Mouse (Mus musculus): Measurements from ENCODE around the gene Tbcel. TPM values are rescaled to one million over a fixed set of nuclear protein-coding genes. Genes with fewer than 3 reads are reported as not detected.
A peak's percentile ranks its signal among the peaks of the same experiment; 100 is the strongest.

Gene Tbcel
- total RNA-seq, 2 experiments from 2014 or later, result 375 to 568 TPM

DNA sequence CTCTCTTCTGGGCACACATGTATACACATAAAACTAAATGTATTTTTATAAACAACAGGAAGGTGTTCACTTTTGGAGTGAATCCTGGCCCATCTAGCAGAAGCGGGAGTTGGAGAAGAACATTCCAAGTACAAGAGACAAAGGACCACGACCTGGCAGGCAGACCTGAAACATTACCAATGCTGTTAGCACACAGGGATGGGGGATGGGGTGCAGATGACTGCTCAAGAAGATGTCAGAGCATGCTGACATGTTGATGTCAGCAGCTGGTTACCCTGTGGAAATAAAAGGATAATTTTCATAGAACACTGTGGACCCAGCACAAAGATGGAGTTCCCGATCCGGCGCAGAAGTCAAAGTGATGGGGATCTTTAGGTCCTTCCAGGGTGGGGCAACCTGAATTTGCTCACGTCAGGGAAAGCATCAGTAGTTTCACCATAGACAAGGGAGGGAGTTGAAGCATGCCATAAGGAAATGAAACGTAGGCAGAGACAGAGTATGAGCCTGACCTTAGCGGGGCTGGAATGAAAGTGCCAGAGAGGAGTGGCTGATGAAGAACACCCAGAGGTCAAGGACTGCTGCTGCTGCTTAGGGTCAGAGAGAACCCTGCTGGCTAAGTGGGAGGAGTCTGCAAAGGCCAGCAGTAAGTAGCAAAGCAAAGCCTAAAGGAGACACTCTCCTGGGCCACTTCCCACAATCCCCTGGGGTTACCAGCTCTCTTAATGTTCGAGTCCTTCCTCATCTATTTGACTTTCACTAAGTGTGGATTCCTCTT lies 48.7 kb downstream of the Tbcel start:
- ATAC-seq (replicated peaks; ENCODE audit: low FRiP score, poor library complexity, severe bottlenecking), result no peak

DNA sequence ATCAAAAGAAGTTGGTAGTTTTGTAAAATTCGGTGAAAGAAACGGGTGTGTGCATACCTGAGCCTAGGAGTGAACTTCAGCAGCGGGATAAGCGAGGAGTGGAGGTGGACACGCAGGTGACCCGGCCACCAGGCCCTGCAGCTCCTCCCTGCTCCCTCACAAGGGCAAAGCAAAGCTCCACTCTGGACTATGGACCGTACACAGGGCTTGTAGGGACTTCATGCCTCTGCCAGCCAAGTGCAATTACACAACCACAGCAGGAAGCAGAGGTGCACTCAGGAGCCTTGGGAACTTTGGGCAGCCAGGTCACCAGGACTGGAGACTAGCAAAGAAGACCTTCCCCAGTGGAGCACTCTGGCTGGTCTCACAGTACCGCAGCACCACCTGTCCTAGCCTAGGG lies 50.1 kb downstream of the Tbcel start:
- ATAC-seq (replicated peaks; ENCODE audit: low FRiP score, poor library complexity, severe bottlenecking), result no peak

DNA sequence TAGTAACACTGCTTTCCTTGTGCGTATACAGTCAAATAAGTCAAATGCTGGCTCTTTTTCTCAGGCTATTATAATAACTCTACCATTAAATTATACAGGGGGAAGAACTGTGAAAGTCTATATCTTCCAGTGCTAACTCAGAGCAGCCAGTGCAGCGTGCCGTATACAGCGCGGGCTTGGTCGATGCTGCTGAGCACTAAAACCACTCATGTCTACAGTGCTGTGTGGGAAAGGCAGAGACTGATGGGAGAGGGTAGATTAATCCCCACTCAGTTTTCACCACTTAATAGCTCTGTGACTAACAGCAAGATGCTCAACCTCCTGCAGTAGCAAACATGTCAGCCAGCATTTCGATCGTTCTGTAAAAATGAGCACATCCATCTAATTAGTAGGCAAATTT lies 53.2 kb downstream of the Tbcel start:
- no peak for ATAC-seq (replicated peaks; ENCODE audit: low FRiP score, poor library complexity, severe bottlenecking)

DNA sequence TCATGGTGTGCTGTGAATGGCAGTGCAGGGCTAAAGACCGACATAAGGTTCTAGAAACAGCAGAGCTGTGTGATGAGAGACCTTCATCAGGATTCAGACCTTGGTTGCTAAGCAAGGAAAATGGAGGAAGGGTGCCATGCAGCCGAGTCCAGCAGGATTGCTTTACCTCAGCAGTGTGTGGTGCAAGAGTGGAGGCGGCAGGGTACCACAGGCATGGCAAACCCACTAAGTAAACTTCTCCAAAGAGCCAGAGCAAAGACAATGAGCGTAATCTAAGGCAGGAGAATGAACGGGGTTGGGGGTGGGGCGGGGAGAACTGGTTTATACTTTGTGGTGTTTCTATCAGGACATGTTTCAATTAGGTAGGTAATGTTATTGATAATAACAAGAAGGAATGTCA lies 58.6 kb downstream of the Tbcel start:
- no peak for ATAC-seq (replicated peaks; ENCODE audit: low FRiP score, poor library complexity, severe bottlenecking)

DNA sequence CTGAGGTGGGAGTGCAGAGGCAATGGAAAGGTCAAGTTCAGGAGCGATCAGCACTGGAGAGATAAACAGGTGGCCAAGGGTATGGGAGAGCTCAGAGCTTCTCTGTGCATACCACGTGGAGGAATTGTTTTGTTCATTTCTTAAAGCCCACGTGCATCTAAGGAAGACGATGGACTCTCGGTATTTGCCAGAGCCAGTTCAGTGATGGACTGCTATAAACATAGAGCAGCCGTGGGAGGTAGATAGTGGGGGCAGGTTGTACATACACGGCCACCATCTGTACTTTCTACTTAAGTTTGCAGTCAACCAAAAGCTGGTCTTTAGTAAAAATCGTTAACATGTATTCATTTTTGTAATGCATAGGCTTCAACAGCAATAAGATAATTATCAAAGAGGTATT lies 65.5 kb downstream of the Tbcel start:
- no peak for ATAC-seq (replicated peaks; ENCODE audit: low FRiP score, poor library complexity, severe bottlenecking)

DNA sequence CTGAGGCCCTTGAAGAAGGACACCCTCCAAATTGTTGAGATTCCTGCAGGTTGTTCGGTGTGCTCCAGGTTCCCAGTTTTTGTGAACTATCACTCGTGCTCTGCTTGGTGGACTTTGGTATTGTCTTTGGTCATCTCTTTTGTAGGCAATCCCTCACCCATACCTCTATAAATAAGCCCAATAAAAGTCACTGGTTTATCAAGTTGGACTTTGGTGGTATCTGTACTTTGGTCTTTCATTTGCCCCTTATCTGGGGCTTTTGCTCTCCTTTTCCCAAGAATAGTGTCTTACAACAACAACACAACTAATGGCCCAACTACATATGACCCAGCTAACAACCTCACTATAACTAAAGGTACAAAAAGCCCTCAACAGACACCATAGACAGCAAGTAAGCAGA lies 66.4 kb downstream of the Tbcel start:
- ATAC-seq (replicated peaks; ENCODE audit: low FRiP score, poor library complexity, severe bottlenecking), result no peak

DNA sequence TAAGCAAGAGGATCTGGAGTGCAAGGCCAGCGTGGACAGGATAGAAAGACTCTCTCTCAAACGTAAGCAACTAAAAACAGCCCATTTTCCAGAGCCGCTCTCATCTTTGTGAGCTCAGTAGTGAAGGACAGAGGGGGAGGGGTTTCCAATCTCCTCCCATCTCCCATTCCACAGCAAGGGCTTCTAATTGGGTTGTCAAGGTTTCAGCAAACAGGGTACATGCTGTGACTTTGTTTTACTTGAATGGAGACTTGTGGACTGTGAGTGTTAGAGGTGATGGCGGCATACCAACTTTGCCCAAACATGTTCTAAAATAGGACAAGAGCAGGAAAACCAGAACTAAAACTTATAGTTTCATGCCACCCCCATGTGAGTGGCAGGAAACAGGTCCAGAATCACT lies 68.2 kb downstream of the Tbcel start:
- ATAC-seq (replicated peaks; ENCODE audit: low FRiP score, poor library complexity, severe bottlenecking), result no peak

DNA sequence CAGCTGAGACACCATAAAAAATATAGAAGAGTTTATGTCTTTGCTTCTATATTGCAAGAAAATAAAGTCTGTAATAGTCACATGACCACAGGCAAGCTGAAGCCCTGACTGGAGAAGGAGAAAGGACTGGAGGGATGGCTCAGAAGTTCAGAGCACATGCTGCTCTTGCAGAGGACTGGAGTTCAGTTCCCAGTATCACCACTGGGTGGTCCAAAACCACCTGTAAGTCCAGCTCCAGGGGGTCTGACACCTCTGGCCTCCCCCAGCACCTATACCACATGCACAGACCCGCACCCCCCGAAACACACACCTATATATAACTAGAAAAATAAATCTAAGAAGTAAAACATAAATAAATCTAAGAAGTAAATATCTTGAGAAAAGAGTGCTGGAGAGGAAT lies 75.5 kb downstream of the Tbcel start:
- ATAC-seq (replicated peaks; ENCODE audit: low FRiP score, poor library complexity, severe bottlenecking), result no peak

DNA sequence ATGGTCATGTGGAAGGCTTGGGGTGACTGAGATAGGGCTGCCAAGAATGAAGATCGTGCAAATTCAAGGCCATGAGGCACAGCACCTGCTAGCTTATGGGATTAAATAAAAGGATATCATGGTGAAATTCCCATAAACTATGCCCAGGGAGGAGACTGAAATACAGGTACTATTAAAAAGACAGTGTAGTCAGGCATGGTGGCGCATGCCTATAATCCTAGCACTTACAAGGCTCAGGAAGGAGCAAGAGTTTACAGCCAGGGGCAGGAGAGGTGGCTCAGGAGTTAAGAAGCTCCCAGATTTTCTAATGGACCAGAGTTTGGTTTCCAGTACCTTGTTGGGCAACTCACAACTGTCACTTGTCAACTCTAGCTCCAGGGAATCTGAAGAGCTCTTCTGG lies 76.0 kb downstream of the Tbcel start:
- no peak for ATAC-seq (replicated peaks; ENCODE audit: low FRiP score, poor library complexity, severe bottlenecking)

DNA sequence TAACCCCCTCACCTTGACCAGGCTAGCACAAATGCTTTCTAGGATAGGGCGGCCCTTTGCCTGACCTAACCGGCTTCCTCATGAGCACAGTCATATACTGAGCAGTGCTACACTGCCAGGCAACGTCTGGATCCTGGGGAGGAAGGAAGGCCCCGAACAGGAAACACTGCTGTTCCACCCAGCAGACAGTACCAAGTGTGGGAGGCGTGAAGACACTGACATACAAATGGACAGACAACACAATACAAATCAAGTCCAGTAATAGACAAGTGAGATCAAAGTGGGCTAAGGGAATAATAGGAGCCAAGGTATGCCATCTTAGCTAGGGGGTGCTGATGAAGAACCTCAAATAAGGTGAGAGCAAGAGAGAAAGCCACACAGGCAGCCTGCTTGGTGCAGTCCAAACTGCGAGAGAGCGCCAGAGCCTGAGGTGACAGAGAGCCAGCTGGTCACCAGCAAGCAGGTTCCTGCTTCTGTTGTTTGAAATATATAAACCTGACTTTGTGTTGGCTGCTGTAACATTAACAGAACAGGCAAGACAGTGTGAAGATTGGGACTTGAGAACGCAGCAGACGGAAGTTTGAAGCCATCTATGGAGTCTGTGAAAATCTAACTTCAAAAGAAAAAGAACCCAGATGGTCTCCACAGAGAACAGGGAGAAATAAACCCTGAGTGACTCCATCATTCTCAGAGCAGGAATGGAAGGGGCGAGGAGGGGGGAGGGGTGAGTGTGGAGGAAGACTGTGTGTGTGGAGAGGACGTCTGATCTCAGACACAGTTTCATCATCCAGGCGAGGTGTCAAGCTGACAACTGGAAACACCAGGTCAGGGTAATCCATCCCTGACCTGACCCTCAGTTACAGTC lies 79.3 kb downstream of the Tbcel start:
- ATAC-seq (replicated peaks; ENCODE audit: low FRiP score, poor library complexity, severe bottlenecking), result no peak

DNA sequence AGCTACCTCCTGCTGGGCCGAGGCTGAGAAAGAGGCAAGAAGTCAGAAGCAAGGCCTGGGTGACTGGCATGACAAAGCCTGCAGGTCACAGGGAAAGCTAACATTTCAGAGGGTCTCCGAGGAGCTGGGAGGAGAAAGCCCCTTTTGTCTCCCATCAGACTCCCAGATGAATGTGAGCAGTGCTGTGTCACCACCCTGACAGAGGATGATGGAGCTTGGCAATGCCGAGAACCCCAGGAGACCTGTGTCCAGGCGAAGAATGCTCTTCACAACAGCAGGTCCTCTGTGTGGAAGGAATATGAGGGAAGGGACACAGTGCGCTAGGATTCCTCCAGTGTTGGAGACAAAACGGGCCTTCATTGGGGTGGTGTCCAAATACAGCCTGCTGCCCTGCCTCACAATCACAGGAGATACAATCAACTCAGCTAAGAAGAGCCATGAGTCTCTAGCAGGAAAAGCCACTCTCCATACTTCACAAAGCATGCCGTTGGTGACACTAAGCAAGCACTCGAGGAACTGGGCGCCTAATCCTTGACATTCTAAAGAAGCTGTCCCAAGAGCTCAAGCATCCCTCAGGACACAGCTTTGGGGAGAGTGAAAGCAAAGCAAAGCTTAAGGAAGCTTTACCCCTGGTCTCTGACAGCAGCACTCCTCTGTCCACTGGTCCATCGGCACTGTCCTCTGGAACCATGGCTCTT lies 80.8 kb downstream of the Tbcel start:
- no peak for ATAC-seq (replicated peaks; ENCODE audit: low FRiP score, poor library complexity, severe bottlenecking)

DNA sequence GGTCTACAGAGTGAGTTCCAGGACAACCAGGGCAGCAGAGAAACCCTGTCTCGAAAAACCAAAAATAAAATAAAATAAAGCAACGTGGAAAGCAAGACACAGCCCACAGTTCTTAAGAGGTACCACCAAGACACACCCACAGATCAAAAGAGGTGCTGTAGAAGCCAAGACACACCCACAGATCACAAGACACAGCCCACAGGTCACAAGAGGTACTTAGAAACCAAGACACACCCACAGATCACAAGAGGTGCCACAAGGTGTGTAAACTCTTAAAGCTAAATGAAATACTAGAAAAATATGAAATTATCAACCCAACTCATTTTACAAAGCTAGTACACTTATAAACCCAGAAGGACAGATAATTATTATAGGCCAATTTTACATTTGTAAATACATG lies 84.0 kb downstream of the Tbcel start:
- ATAC-seq (replicated peaks; ENCODE audit: low FRiP score, poor library complexity, severe bottlenecking), result no peak

DNA sequence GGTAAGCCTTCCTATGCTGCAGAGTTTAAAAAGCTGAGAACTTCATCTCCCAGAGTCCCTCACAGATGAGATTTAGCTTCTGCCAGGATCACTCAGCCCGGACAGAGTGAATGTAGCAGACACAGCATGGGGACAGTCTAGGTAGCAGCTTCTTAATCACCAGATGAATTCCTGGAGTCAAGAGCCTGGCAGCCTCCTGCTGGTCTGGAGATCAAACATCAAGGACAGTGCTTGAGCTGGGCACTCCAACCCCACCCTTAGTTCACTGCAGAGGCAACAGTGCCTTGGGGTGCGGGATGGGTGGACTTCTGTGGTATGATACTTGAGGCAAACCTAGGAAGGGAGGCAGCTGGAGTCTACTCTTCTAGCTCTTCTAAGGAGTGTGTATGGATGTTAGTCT lies 87.9 kb downstream of the Tbcel start:
- ATAC-seq (replicated peaks; ENCODE audit: low FRiP score, poor library complexity, severe bottlenecking), result 0 out of 2 replicates have a peak, but pooled peaks have one; percentile 8

DNA sequence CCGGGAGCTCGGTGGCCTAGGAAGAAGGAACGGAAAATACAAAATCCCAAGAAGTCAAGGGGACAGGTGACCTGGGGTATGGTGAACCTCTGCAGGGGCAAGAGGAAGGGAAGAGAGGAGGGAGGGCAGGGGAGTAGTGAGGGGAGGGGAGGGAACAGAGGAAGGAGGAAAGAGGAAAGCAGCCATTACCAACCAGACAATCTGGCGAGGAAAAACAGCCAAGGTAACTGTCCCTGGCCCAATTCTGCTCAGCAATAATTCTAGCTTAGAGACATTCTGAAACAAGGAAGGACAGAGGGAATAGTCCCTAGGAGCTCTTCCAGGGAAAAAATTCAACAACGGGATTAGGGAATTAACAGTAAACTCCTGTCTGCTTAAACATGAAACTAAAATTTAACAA lies 88.8 kb downstream of the Tbcel start:
- ATAC-seq (replicated peaks; ENCODE audit: low FRiP score, poor library complexity, severe bottlenecking), result no peak

DNA sequence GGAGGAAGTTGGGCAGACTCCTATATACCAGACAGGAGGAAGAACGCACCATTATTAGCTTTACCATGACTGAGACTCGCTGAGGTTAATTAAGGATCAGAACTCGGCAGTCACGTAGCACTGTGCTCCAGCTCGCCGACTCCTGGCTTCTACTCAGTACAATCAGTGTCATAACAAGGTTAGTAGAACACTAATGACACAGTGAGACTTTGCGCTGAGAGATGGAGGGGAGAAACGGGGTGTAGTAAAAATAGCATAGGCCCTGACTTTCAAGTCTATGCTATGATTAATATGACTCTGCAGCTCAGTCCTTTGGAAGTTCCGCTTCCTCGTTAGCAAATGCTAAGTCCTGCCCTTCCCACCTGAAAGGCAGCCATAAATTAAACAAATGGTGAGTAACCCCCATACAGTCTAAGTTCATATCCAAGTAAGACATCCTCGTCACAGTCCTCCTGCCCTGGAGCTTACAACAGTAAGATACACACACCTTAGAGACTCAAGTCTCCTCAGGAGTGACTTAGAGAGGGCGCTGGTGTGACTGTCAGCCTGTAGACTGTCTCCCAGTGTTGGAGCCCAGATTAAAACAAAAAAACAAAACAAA lies 90.2 kb downstream of the Tbcel start:
- no peak for ATAC-seq (replicated peaks; ENCODE audit: low FRiP score, poor library complexity, severe bottlenecking)

DNA sequence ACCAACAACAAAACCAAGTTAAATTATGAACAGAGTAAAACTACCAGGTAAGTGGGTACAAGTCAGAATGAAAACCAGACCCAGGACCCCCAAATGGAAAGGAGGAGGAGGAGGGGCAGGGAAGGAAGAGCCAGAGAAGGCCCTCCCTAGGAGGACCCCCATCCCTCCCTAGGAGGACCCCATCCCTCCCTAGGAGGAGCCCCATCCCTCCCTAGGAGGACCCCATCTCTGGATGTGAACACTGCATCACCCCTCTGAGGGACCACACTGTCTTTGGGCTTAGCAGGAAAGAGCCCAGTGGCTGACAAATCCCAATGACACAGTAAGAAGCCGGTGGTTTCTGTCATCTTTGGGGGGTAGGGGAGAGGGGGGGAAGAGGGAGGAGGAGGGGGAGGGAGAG lies 92.4 kb downstream of the Tbcel start:
- no peak for ATAC-seq (replicated peaks; ENCODE audit: low FRiP score, poor library complexity, severe bottlenecking)

DNA sequence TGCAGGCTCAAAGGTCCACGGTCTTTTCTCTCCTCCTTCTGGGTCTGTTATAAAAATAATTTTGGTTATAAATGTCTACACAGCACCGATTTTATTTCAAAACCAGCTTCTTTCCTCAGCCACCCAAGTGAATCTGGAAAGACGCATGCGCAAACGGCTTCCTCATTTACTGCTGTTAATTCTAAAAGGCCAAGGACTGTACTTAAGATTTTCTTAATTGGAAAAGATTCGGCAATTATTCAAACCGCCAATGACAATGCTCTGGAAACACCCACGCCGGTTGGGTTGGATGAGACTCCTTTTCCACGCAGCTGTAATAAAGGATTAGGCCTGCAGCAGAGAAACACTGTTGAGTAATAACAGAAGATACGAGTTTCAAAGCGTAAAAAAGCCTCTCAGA lies 94.3 kb downstream of the Tbcel start:
- no peak for ATAC-seq (replicated peaks; ENCODE audit: low FRiP score, poor library complexity, severe bottlenecking)

DNA sequence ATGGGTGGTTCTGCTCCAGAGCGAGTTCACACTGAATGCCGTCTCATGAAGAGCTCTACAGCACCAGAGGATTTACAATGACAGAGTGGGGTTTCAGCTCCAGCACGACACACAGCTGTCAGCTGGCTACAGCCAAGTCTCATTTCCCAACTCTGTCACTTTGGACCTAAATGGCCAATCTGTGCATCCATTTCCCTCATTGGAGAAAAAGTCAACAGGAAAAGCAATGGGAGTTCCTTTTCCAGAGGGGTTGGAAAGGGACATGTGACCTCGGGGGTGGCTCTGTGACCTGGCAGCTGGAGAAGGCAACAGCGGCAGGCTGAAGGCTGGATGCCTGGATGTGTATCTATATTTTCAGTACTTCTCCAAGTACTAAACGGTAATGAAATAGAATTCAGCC lies 96.3 kb downstream of the Tbcel start:
- no peak for ATAC-seq (replicated peaks; ENCODE audit: low FRiP score, poor library complexity, severe bottlenecking)

DNA sequence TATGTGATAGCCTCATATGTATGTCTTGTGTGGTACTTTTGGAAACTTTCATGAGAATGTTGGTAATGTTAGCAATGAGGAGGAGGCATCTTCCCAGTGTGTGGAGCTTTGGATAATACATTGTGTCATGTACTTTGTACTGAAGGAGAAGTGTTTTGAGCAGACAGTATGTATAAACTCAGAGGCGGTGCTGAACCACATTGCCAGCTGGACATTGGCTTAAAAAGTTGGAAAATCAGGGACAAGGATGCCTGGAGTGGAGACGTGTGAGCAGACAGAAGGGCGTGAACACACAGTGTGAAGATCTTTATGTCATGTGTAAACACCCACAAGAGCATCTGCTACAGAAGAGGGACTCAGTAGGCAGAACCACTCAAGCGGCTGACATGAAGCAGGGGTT lies 101.9 kb downstream of the Tbcel start:
- no peak for ATAC-seq (replicated peaks; ENCODE audit: low FRiP score, poor library complexity, severe bottlenecking)

DNA sequence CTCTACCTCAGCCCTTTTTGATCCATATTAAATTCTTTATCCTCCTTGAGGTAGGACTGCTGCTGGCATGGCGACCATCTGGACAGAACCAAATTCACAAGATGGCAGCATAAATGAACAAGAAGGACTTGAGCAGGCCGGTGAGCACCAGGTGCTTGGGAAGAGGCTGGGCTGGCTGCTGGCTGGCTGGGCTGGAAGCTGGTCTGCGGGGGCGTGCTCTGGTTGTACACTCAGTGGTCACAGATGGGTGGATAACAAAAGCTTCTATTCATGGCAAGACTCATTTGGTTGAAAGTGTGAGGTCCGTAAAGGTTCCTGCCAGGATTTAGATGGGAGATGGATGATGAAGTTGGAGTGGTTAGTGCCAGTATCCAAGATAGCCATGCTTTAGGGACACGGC lies 106.1 kb downstream of the Tbcel start:
- no peak for ATAC-seq (replicated peaks; ENCODE audit: low FRiP score, poor library complexity, severe bottlenecking)

Measured in erythroblast, adult 5-6 weeks (primary cell).